ENCODE assay signal across 8 mouse cellular contexts in the genomic region with DNA sequence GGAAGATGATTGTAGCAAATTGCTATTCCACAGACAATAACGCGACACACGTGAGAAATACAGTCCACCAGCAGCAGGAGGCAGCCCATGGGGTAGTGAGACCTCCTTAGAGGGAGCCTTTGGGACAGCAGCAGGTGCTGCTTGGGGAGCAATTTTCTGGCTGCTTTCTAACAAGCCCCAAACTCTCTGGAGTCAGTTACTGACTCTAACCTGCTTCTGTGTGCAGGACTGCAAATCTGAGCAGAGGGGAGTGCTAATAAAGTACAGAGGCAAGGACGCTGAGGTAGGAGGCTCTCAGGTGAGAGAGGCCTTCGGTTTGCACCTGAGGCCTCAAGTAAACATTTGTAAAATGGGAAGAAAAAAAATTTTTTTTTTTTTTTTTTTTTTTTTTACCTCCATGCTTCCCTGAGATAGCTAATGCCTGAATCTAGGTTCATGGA. TPM values are rescaled to one million over a fixed set of nuclear protein-coding genes. Genes with fewer than 3 reads are reported as not detected.
A peak's percentile ranks its signal among the peaks of the same experiment; 100 is the strongest.
DNase-seq lines count a peak whose midpoint lies in the region; ATAC-seq lines count a peak whose summit lies in the region.

No protein-coding gene starts in this region.

- ATAC-seq in megakaryocyte, adult 5-6 weeks (ENCODE audit: poor library complexity, severe bottlenecking) = no peak
- ATAC-seq in heart, embryonic 13.5 days (ENCODE audit: extremely low read depth, insufficient number of reproducible peaks, low FRiP score, low TSS enrichment) = no peak
- no peak for ATAC-seq in limb, embryonic 13.5 days (ENCODE audit: low FRiP score, low read depth)
- peak; percentile 16 for ATAC-seq in neural tube, embryonic 15.5 days (ENCODE audit: low FRiP score)
- no peak for ATAC-seq in megakaryocyte-erythroid progenitor cell, adult 5-6 weeks (replicated peaks; ENCODE audit: low FRiP score, low TSS enrichment, poor library complexity, severe bottlenecking)

- H3K4me2 ChIP-seq in heart, embryonic 13.5 days = peak overlapping the region; percentile 71
- peak overlapping the region; percentile 72 for H3K4me2 ChIP-seq in limb, embryonic 13.5 days (replicated peaks)
- H3K4me2 ChIP-seq in neural tube, embryonic 15.5 days = peak overlapping the region; percentile 68

- peaks cover 31% of the 10 kb centered on the region for H3K4me1 ChIP-seq in megakaryocyte, embryonic 14.5 days
- peaks cover 17% of the 10 kb centered on the region for H3K4me1 ChIP-seq in heart, embryonic 13.5 days
- peaks cover 20% of the 10 kb centered on the region for H3K4me1 ChIP-seq in limb, embryonic 13.5 days
- peaks cover 24% of the 10 kb centered on the region for H3K4me1 ChIP-seq in neural tube, embryonic 15.5 days

- H3K36me3 ChIP-seq in megakaryocyte, embryonic 14.5 days (replicated peaks; ENCODE audit: low read length) = no peaks in the 10 kb centered on the region
- no peaks in the 10 kb centered on the region for H3K36me3 ChIP-seq in heart, embryonic 13.5 days
- no peaks in the 10 kb centered on the region for H3K36me3 ChIP-seq in limb, embryonic 13.5 days
- H3K36me3 ChIP-seq in neural tube, embryonic 15.5 days = no peaks in the 10 kb centered on the region

- peak overlapping the region; percentile 97 for H3K4me3 ChIP-seq in megakaryocyte, embryonic 14.5 days (replicated peaks)
- peak overlapping the region; percentile 85 for H3K4me3 ChIP-seq in heart, embryonic 13.5 days
- peak overlapping the region; percentile 61 for H3K4me3 ChIP-seq in limb, embryonic 13.5 days
- peak overlapping the region; percentile 80 for H3K4me3 ChIP-seq in neural tube, embryonic 15.5 days (replicated peaks)

- peak; percentile 17 for DNase-seq in cerebellum, adult 8-10 months
- DNase-seq in urinary bladder, postnatal 4 days (ENCODE audit: low spot score in 2 of 2) = no peak

- H3K27ac ChIP-seq in heart, embryonic 13.5 days (replicated peaks) = peak overlapping the region; percentile 80
- H3K27ac ChIP-seq in limb, embryonic 13.5 days = peak overlapping the region; percentile 75; the same call in 1 of the 2 replicates
- H3K27ac ChIP-seq in neural tube, embryonic 15.5 days (replicated peaks) = peak overlapping the region; percentile 92

- 43% methylated on average over 5 of the region's 5 CpGs for WGBS in heart, embryonic 13.5 days
- 37% methylated on average over 5 of the region's 5 CpGs for WGBS in limb, embryonic 13.5 days
- WGBS in neural tube, embryonic 15.5 days = 20% methylated on average over 5 of the region's 5 CpGs

- no peaks in the 10 kb centered on the region for H3K27me3 ChIP-seq in megakaryocyte, embryonic 14.5 days (replicated peaks)
- H3K27me3 ChIP-seq in heart, embryonic 13.5 days (replicated peaks) = no peaks in the 10 kb centered on the region
- H3K27me3 ChIP-seq in limb, embryonic 13.5 days = no peaks in the 10 kb centered on the region
- no peaks in the 10 kb centered on the region for H3K27me3 ChIP-seq in neural tube, embryonic 15.5 days (replicated peaks)

- peak overlapping the region; percentile 92 for H3K9ac ChIP-seq in heart, embryonic 13.5 days
- peak overlapping the region; percentile 72 for H3K9ac ChIP-seq in limb, embryonic 13.5 days
- H3K9ac ChIP-seq in neural tube, embryonic 15.5 days (replicated peaks) = peak overlapping the region; percentile 78

- no peaks in the 10 kb centered on the region for H3K9me3 ChIP-seq in megakaryocyte, embryonic 14.5 days
- no peaks in the 10 kb centered on the region for H3K9me3 ChIP-seq in heart, embryonic 13.5 days
- no peaks in the 10 kb centered on the region for H3K9me3 ChIP-seq in limb, embryonic 13.5 days
- no peaks in the 10 kb centered on the region for H3K9me3 ChIP-seq in neural tube, embryonic 15.5 days (replicated peaks)

RNA-seq across cellular contexts. Expression of a gene that starts 0.7 kb away (rescaled TPM):
- 0.02 TPM in 1 of 2 replicates, not detected in the other for polyA plus RNA-seq in megakaryocyte, embryonic 14.5 days (2012; ENCODE audit: insufficient read depth, low replicate concordance)
- total RNA-seq in megakaryocyte, adult 5-6 weeks (2015) = 7.7 and 8.2 TPM in 2 replicates
- 14.3 and 18.5 TPM in 2 replicates for total RNA-seq in megakaryocyte, adult 5-6 weeks (2017)
- 6.6 and 7.8 TPM in 2 replicates for polyA plus RNA-seq in heart, embryonic 13.5 days (2015; fragmentation: Nextera tagmentation; extraction: Ambion mirVana)
- polyA plus RNA-seq in limb, embryonic 13.5 days (2015; fragmentation: Nextera tagmentation; extraction: Ambion mirVana) = 16.9 and 17.3 TPM in 2 replicates
- polyA plus RNA-seq in neural tube, embryonic 15.5 days (2015; fragmentation: Nextera tagmentation; extraction: Ambion mirVana) = 34.2 and 36.8 TPM in 2 replicates
- 5.7 and 14.5 TPM in 2 replicates for total RNA-seq in megakaryocyte-erythroid progenitor cell, adult 5-6 weeks (2014; fragmentation: Nextera tagmentation)
- 10.0 and 10.3 TPM in 2 replicates for total RNA-seq in megakaryocyte-erythroid progenitor cell, adult 5-6 weeks (2017)
